In genomic region chr7:36265163-36265823, GRCm38 (mm10) we compare ENCODE assay signal across 25 mouse cellular contexts.
DNase-seq lines count a peak whose midpoint lies in the region; ATAC-seq and TF ChIP-seq lines count a peak whose summit lies in the region.
"Had no signal": no experiment of that assay in that cellular context is flagged by ENCODE, and none has a peak within 500 bp of the region (broad histone marks: within the 10 kb centered on the region; RNA-seq: fewer than 3 reads in every experiment).

No protein-coding gene starts in this region.

- intact Hi-C loops in left cerebral cortex, postnatal 4 days (cut with DNase I): no loop called here
- intact Hi-C loops in left cerebral cortex, postnatal 10 days (cut with DNase I): no loop called here

- no peak for TF ChIP-seq CTCF in layer of hippocampus, adult 2 months (conservative IDR thresholded peaks at IDR 0.05)

- H3K27ac ChIP-seq in layer of hippocampus, adult 2 months: no peak overlapping the region
- H3K27ac ChIP-seq: forebrain, embryonic 10.5 days; forebrain, embryonic 13.5 days; heart, embryonic 15.5 days; hindbrain, embryonic 10.5 days; hindbrain, embryonic 13.5 days had no signal

- no peak for ATAC-seq in CD4-positive, CD25-positive, alpha-beta regulatory T cell, adult 4 months
- ATAC-seq: forebrain, embryonic 13.5 days; forebrain, embryonic 16.5 days; hindbrain, embryonic 16.5 days; intestine, embryonic 16.5 days had no signal

- no peak overlapping the region for H3K4me3 ChIP-seq in layer of hippocampus, adult 2 months
- H3K4me3 ChIP-seq: forebrain, embryonic 10.5 days; forebrain, embryonic 13.5 days; heart, embryonic 12.5 days; heart, embryonic 15.5 days; hindbrain, embryonic 10.5 days; hindbrain, embryonic 13.5 days had no signal

- DNase-seq in cerebellum, postnatal 10 days: peak; percentile 38 to 53
- DNase-seq in cerebellum, adult 11 months: no peak
- DNase-seq in layer of hippocampus, adult 8-10 months (ENCODE audit: low spot score in 2 of 2): peak; percentile 13 to 15
- DNase-seq in layer of hippocampus, adult 2 months (ENCODE audit: low spot score in 2 of 2): no peak
- peak; percentile 4 for DNase-seq in left cerebral cortex, postnatal 4 days
- DNase-seq in left cerebral cortex, postnatal 10 days (ENCODE audit: extremely low spot score in 1 of 2, low spot score in 2 of 2): no peak
- peak; percentile 56 for DNase-seq in brain, adult 2 months (ENCODE audit: low read depth, low spot score)
- DNase-seq: adrenal gland, postnatal 10 days; adrenal gland, postnatal 36 days; cerebellum, adult 18-20 months; cerebellum, adult 9-10 months; gastrocnemius, postnatal 25 days; heart, adult 18-20 months; heart, postnatal 10 days; heart, postnatal 36 days had no signal

Comparison
In these comparisons a context has a peak if more than half of its experiments do, and no peak if none do; other contexts are left out.
1. DNase-seq: peak in cerebellum, postnatal 10 days (2 of 2), layer of hippocampus, adult 8-10 months (2 of 2), left cerebral cortex, postnatal 4 days (single experiment) and brain, adult 2 months (single experiment); none in cerebellum, adult 11 months (single experiment), layer of hippocampus, adult 2 months (0 of 2) and left cerebral cortex, postnatal 10 days (0 of 2).